Mouse (Mus musculus) granulocyte monocyte progenitor cell, adult 5-6 weeks (primary cell): ENCODE results near the gene Tarm1. TPM values are rescaled to one million over a fixed set of nuclear protein-coding genes. Genes with fewer than 3 reads are reported as not detected.

Experiments
- ATAC-seq: replicated peaks from 2 replicates; pipeline ENCODE4 v1.8.0; 2016; ENCODE audit warnings: mild to moderate bottlenecking, moderate TSS enrichment, inconsistent platforms; ENCODE audit not compliant: poor library complexity, severe bottlenecking
- total RNA-seq, 2 experiments: library from RNA; stranded (forward) in 1 of 2; stranded (reverse) in 1 of 2; fragments of 200-712, 200-1000 nt in 1 of 2; fragments of >200 nt in 1 of 2; fragmentation: Nextera tagmentation in 1 of 2; gene quantifications; 2 replicates each; pipeline ENCODE4 v1.2.3; 2014 to 2017

Tarm1 gene
- not detected in 2 replicates for total RNA-seq (2014; fragmentation: Nextera tagmentation)
- 0.41 and 0.95 TPM in 2 replicates for total RNA-seq (2017)

DNA sequence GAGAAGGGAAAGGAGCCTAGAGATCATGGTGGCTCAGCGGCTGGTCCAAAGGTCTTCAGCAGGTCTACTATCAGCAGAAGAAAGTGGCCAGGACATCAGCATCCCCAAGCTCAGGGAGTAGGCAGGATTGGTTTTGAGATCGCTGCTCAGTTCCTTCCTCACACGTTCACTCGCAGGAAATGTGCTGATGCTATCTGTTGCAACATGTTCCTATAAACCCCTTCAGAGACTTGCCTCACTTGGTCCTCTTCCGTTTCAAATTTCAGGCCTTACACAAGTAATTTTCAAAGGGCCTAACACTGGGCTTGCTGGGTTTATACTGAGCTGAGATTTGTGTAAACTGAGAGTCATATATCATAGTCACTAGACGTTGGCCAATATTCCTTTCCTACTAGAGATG lies at the start of gene Tarm1:
Tarm1 (minus strand) TSS at position 186 of the 400 bp plus-strand sequence.
- peak; percentile 87 for ATAC-seq

DNA sequence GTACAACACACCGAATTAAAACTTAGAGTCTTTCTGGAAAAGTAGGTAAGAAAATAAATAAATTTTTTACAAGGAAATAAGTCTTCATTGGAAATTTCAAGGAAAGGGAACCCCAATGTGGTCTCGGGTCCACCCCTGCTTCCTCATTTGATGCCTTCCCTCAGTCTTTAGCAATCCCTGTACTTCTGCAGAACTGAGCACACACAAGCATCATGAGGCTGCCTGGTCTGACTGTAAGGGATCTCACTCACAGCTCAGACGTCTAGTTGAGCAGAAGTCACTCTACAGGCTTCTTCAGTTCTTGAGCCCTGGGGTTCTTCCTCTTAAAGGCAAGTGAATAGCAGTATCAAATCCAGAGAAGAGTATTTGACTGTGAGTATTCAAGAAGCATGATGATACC lies 3.5 kb upstream of the Tarm1 start:
- ATAC-seq, result peak; percentile 94

DNA sequence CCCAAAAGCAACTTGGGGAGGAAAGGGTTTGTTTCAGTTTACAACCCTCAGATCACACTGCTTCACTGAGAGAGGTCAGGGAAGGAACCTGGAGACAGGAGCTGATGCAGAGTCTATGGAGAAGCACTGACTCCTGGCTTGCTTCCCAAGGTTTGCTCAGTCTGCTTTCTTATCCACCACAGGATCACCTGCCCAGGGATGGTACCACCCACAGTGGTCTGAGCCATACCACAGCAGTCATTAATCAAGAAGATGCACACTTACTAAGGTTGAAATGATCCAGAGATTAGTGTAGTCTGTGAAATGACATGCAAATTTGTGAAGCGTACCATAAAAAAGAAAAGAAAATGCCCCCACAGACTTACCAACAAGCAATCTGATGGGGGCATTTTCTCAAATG lies 2.0 kb downstream of the Tarm1 start:
- ATAC-seq, result no peak

DNA sequence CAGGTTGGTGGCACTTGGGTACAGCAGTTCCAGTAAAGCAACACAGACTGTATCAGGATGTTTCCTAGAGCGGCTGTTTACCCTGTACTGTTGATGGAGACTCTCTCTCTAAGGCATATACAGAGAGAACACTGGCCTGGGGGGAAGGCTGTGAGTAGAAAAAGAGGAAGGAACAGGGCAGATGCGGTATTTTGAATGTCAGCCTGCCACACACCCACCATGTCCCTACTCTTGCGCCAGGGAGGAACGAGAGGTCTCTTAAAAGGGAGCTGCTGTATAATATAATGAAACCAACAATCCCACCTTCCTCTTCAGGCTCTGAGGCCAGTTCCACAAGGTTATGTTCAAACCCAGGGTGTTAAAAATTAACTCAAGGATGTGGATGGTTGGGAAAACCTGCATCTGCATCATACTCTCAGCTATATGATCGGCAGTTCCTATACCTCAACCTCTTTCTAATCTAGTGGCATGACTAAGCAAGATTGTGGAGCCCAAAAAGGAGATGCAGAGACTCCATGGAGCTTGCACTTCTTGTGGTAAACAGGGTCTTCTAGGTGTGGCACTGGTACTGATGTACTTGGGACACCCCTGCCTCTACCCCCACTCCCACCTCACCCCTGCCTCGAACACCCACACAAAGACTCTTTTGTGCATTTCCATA lies 20.3 kb downstream of the Tarm1 start:
- peak; percentile 100 for ATAC-seq

DNA sequence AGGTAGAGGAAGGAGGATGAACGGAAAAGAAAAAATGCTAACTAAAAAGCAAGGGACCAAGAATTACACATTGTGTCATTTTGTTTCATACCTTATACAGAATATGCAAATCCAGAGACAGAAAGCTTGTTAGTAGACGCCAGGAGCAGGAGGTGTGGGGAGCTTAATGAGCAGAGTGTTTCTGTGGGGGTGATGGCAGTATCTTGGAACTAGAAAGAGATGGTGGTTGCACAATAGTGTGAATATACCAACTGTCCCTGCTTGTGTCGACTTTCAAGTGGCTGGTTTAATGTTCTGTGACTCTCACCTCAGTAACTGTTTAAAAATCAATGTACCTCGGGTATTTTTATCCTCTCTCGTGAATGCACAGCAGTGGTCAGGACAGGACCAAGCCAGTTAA lies 25.7 kb downstream of the Tarm1 start:
- no peak for ATAC-seq

DNA sequence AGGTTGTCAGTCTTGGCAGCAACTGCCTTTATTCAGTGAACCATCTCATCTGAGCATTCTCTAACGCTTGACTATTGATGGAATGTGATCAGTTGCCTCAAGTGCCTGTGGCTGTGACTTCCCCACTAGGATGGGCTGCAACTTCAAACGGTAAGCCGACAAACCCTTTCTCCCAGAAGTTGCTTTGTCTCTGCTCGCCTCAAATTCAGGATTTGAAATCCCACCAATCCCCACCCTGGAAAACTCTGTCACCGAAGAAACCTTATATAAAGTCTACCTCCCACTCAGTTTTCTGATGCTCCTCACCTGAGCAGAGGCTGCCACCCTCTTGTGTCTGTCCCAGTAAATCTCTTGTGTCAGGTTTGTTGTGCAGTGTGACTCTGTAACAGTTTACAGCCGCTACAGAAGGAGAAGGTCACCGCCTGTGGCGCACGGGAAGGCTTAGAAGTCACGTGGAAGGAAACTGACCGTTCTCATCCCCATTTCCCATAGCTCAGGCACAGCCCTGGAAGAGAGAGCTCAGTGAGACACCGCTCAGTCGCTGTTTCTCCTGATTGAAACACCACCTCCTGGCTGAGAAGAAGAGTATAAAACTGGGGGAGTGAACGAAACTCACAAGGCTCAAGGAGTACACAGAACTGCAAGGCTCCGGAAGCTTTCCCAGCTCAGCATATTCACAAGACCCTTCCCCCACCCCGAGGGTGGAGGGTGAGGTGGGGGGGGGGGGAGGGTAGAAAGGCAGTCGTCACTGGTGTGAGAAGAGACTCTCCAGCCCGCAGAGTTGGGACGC lies 27.9 kb downstream of the Tarm1 start:
- ATAC-seq, result no peak

DNA sequence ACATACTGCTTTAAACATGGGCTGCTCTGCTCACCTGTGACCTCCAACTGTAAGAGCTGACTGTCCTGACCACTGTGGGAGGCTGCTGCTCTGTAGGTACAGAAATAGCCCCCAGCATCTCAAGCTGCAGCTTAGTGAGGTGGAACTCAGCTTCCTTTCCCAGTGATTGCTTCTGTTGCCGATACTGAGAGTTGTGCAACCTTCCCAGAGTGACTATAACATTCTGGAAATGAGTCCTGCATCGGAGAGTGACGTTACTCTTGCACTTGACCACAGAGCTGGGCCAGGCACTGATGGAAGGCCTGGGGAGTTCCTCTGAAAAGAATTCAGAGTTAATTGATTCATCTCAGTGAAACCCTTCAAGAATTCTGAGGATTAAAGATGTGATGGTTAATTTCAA lies 29.6 kb downstream of the Tarm1 start:
- peak; percentile 95 for ATAC-seq

DNA sequence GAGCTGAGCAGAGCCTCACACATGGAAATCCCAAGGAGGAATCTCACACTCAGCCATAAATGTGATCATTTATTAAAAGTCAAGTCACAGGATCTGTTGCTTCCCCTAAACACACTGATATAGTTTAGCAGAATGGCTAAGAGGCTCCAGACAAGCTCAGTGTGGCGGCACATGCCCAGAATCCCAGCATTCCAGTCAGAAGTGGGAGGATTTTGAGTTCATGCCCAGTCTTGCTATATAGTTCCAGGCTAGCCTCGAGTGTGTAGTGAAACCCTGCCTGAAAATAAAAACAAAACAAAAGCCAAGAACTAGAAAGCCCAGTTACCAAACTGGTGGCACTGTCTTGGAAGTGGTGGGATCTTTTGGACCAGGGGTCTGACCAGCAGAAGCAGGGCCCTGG lies 33.8 kb downstream of the Tarm1 start:
- no peak for ATAC-seq

DNA sequence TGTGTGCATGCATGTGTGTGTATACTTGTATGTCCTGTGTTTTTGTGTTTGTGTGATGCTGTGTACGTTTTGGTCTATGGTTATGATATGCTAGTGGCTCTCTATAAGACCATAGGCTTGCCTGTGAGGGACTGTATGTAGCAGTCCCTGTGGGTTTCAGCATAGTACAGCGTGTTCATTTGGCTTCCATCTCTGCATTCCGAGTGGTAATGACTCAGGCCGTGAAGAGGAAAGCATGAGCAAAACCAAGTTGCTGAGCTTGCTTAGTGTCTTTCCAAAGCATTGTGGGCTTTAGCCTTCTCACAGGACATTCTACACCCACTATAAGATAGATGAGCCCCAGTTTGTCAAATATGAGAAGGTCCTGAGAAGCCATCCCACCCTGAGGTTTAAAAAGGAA lies 39.1 kb downstream of the Tarm1 start:
- no peak for ATAC-seq

DNA sequence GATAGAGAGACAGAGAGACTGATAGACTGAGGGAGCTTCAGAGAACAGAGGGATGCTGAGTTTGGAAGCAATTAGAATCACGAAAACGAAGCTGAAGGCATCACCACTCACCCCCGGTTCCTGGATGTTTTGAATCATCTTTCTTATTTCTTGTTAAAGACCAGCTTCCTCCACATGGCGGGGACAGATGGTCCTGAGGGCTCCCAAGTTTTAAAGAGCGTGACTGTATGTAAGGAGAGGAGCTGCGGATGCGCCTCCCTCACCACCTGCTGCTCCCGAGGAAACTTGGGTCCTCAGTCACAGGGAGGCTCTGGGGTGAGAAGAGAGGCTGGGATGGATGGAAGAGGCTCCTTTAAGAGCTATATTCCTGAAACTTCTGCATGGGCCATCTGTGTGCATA lies 42.2 kb downstream of the Tarm1 start:
- ATAC-seq, result no peak

DNA sequence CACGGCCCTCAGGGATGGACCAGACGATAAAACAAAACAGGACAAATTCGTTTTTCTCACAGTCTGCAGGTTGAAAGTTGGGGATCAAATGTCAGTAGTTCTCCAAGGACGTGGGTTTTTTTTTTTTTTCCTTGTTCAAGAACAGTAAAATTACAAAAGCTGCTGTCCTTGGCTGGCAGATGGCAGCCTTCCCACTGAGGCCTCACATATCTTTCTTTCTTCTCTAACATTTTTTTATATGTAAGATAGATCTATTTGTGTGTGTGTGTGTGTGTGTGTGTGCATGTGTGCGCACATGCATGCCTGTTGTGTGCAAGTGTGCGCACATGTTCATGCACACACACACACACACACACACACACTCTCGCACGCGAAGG lies 44.6 kb downstream of the Tarm1 start:
- ATAC-seq, result no peak

DNA sequence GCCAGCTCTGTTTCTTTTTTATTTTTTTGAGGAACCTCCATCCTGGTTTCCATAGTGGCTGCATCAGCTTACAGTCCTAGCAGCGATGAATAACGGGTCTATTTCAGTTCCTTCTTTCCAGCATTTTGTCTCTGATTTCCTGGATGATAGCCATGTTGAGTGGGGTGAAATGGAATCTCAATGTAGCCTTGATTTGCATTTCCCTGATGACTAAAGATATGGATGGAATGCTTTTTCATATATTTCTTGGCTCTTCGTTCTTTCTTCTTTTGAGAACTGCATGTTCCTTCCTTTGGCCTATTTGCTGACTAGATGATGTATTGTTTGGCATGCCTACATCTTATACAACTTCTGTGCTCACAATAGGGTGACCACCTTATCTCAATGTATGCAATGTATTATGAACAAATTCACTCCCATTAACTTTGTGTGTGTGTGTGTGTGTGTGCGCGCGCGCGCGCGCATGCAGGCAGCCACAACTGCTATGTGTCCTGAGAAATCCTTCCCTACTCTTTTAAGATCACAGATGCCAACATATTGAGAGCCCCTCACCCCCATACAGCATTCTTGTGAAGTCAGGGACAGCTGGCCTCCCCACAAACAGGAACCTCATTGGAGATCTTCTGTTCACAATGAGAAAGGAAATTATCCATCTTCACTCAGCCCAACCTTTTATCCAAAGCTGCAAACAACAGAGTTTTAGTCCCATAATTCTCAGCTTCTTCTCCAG lies 45.1 kb downstream of the Tarm1 start:
- ATAC-seq, result 0 out of 2 replicates have a peak, but pooled peaks have one; percentile 20

DNA sequence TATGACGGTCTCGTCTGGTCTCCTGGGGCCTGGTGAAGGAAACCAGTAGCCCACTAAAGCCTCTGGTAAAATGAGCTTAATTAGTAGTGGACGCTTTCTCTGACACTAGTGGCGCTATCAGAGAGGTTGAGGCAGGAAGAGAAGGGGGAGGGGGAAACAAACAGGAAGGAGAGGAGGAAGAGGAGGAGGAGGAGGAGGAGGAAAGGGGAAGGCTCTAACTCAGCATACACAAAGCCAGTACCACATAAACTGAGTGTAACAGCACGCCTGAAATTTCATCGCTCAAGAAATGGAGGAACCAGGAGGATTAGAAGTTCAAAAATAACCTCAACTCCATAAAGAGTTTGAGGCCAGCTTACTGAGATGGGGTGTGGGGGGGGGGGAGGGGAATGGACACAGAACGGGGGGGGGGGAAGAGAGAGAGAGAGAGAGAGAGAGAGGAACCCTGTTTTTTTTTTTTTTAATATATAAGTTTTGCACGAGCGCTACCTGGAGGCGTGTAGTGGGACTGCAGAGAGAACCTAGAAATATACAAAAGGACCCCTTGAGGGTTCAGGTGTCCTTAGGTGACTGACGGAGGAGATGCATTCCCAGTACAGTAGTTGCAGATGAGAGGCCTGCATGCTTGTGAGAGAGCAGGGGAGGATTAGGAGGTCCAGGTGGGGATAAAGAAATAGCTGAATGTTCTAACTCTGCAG lies 48.8 kb downstream of the Tarm1 start:
- ATAC-seq, result no peak

DNA sequence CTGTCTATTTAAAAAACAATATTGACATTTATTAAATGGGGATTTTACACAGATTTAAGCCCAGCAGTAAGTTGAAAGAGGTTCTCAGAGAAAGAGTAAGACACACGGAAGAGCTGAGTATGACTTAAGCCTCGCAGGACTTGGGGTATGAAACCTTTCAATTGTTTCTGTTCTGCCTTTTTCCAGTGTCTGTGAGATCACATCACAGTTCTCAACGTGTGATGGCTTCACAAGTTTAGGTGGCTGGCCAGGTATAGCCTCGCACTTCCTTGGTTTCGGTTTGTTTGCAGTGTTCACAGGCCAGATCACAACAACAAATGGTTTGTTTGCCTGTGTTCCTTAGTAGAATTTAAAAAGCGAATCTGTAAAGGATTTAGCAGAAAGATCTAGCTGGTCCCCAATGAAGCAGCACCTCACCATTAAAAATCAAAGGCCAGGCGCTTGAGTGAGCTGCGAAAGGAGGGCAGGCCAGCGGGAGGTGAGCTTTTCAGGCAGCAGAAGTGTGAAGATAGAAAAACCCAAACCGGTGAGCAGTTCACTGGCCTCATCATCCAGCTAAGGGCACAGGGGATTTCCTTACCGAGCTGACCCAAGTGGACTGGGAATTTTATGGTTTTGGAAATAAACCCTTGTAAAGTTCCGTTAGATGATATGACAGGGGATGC lies 49.5 kb downstream of the Tarm1 start:
- no peak for ATAC-seq

DNA sequence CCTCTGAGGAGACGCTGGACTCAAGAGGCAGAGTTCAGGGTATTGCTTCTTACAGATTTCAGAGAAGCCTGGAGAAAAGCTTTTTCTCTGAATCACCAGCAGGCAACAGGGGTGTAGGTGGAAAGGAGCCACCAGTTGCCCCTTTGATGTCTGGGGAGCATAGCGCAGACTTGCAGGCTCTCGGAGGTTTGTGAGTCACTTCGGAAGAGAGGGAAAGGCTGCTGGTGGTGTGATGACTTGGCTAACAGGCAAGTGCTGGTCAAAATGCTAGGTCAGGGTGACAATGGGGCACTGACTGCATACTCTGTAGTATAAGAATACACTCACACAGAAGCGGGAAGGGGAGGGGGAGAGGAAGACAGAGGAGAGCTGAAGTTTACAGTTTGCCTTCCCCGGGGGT lies 51.3 kb downstream of the Tarm1 start:
- no peak for ATAC-seq

DNA sequence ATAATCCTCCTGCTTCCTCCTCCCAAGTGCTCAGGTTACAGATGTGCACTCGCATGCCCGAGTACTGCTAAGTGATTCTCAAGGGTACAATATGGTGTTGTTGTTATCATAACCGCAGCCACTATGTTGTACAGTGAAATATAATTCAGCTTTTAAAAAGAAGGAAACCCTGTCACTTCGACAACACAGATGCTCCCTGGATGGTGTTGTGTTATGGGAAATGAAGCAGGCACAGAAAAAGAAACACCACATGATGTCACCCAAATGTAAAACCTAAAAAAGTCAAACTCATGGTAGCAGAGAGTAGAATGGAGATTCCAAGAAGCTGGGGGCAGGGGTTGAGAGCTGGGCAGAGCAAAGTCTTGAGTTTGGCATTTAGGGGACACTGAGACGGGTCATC lies 51.8 kb downstream of the Tarm1 start:
- no peak for ATAC-seq

DNA sequence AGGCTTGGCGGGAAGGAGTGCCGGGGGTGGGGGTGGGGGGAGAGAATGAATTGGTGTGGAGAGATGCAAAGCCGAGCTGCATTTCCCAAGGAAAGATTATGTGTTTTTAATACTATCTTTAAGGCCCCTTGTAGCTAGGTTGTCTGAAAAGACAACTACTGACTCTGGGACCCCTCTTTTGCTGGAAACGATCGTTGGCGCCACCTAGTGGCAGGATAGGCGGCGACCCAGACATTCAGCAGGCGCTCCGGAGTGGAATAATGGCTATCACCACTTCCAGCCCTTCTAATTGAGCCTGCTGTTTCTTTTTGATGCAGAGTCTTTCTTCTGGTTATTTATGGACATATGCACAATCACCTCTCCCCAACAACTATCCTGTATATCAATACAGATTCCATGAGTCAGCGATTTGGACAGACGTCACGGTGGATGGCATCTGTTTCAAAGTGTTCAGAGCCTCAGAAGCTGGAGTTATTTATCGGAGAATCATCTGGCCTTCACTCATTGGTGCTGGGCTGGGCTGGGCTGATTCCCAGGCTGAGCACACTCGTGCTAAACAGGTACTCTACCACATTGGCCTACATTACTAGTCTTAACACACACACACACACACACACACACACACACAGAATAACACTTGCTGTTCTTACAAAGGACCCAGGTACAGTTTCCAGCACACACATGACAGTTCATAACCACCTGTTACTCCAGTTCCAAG lies 53.5 kb downstream of the Tarm1 start:
- peak; percentile 75 for ATAC-seq

DNA sequence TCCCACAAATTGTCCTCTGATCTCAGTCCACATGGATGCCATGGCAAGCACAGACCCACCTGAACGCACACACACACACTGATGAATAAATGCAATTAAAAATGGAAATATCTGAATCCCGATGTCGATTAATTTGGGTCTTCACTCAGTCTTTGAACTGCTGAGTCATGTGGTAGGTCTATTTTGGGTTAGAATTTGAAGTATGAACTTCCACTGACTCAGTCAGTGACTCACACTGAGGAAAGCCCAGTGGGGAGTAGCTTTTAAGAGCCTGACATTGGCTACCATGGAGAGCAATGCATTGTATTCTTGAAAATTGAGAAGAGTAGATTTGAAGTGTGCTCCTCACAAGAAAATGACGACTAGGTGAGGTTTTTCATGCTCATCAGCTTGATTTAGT lies 55.4 kb downstream of the Tarm1 start:
- no peak for ATAC-seq

DNA sequence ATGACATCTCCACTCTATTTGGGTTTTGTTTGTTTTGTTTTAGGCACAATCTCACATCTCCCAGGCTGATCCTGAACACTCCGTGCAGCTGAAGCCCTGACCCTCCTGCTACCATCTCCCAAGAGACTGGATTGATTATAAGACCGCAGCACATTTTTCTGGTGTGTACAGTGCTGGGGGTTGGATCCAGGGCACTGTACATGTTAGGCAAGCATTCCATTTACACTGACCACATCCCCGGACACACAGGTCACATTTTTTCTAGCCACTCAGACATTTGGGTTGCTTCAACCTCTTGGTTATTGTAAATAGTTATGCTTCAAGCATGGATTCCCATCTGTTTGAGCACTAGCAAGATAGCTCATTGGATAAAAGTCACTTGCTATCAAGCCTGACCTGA lies 55.8 kb downstream of the Tarm1 start:
- ATAC-seq, result no peak

DNA sequence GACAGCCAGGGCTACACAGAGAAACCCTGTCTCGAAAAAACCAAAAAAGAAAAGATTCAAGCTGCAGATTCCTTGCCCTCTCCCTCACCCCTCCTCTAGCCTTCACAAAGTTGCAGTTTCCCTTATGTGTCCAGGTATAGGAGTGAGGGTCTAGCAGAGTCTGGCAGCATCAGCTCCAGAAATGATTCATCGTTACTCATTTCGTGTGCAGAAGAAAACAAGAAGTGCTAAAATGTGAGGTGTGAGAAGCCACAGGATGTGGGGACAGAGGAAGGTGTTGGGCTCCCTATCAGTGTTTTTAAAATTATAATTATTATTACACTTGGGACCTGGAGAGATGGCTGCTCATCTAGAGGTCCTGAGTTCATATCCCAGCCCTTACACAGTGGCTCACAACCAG lies 57.7 kb downstream of the Tarm1 start:
- ATAC-seq, result no peak
